Comparison of ENCODE assay signal across 9 mouse cellular contexts in the genomic region with DNA sequence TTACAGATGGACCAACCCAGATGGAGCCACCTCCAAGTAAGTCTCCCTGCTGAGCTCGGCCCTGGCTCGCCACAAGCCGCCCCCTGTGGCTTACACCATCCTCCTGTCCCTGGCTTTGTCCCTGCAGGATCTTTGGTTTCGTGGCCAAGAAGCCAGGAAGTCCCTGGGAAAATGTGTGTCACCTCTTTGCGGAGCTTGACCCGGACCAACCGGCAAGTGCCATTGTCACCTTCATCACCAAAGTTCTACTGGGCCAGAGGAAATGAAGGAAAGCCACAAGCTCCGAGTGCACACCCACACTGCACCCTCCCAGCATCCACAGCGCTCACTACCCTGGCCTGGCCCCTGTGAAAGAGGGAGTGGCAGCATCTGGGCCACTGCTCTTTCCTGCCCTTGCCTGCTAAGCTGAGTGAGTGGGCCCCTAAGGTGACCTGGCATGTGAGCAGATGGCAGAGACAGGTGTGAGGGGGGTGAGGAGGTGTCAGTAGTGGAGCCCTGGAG. TPM values are rescaled to one million over a fixed set of nuclear protein-coding genes. Genes with fewer than 3 reads are reported as not detected.
A peak's percentile ranks its signal among the peaks of the same experiment; 100 is the strongest.
DNase-seq lines count a peak whose midpoint lies in the region; ATAC-seq and TF ChIP-seq lines count a peak whose summit lies in the region.
"Had no signal": no experiment of that assay in that cellular context is flagged by ENCODE, and none has a peak within 500 bp of the region (broad histone marks: within the 10 kb centered on the region; RNA-seq: fewer than 3 reads in every experiment).

No protein-coding gene starts in this region.

- H3K9me3 ChIP-seq in E14TG2a.4 (ENCODE audit: low read length), result no peaks in the 10 kb centered on the region

- no peak overlapping the region for H3K4me3 ChIP-seq in kidney, adult 2 months (ENCODE audit: insufficient read depth, low read depth, low read length)
- H3K4me3 ChIP-seq in E14TG2a.4 (replicated peaks; ENCODE audit: low read length), result peak overlapping the region; percentile 41

- no peaks in the 10 kb centered on the region for H3K4me1 ChIP-seq in kidney, adult 2 months (ENCODE audit: control insufficient read depth, insufficient read depth, low read length)
- peaks cover 42% of the 10 kb centered on the region for H3K4me1 ChIP-seq in E14TG2a.4 (replicated peaks; ENCODE audit: low read depth, low read length)

- TF ChIP-seq POLR2A in kidney, adult 2 months (IDR thresholded peaks at IDR 0.05; ENCODE audit: low read depth, low read length), result no peak

- 57% methylated on average over 9 of the region's 9 CpGs for WGBS in kidney, adult 2 months

- peak; percentile 52 for DNase-seq in cerebellum, adult 11-12 months
- peak; percentile 16 for DNase-seq in kidney, postnatal 10 days
- DNase-seq in kidney, adult 2 months, result no peak
- DNase-seq in urinary bladder, postnatal 4 days (ENCODE audit: low spot score in 2 of 2), result no peak
- no peak for DNase-seq in right cerebral cortex, postnatal 36 days (ENCODE audit: low spot score in 2 of 2)
- DNase-seq: right cerebral cortex, postnatal 14 days had no signal

- TF ChIP-seq CTCF in kidney, adult 2 months (conservative IDR thresholded peaks at IDR 0.05; ENCODE audit: insufficient read depth, insufficient read length, low read depth, low read length), result no peak
- no peak for TF ChIP-seq CTCF in E14TG2a.4 (conservative IDR thresholded peaks at IDR 0.05; ENCODE audit: low read length)

- no peaks in the 10 kb centered on the region for H3K27me3 ChIP-seq in kidney, adult 2 months (replicated peaks; ENCODE audit: control insufficient read depth, insufficient read depth, low read length)
- H3K27me3 ChIP-seq in E14TG2a.4 (ENCODE audit: insufficient read depth, low read length), result peaks cover 8% of the 10 kb centered on the region

- H3K36me3 ChIP-seq in kidney, adult 2 months (ENCODE audit: control insufficient read depth, insufficient read depth, low read length), result peaks cover 9% of the 10 kb centered on the region
- H3K36me3 ChIP-seq in E14TG2a.4 (ENCODE audit: insufficient read depth, low read length), result peaks cover 74% of the 10 kb centered on the region

- ATAC-seq in cerebellum, adult (ENCODE audit: insufficient number of reproducible peaks, low FRiP score, low TSS enrichment), result no peak
- peak; percentile 95 for ATAC-seq in inflammation-experienced regulatory T-cells, adult 6 months

- H3K27ac ChIP-seq in kidney, adult 2 months (ENCODE audit: insufficient read depth, low read depth, low read length), result no peak overlapping the region

RNA-seq across cellular contexts. Expression of a gene that starts 15.6 kb away (rescaled TPM):
- 124 and 143 TPM in 2 replicates for polyA plus RNA-seq in kidney, adult 2 months (2012; rRNA removed)
- 1 to 10 TPM; 3.3 to 4.2 (median 3.8) TPM for polyA plus RNA-seq in inflammation-experienced regulatory T-cells, adult 6 months (2017; shearing (Covaris generic))

RNA-seq across cellular contexts. Expression of a gene that starts 20.3 kb away (rescaled TPM):
- polyA plus RNA-seq in kidney, adult 2 months (2012; rRNA removed), result 29.7 and 30.1 TPM in 2 replicates
- polyA plus RNA-seq in inflammation-experienced regulatory T-cells, adult 6 months (2017; shearing (Covaris generic)), result 10 to 100 TPM; 32.1 to 44.8 (median 33.6) TPM

RNA-seq across cellular contexts. Expression of a gene that starts 28.4 kb away (rescaled TPM):
- polyA plus RNA-seq in kidney, adult 2 months (2012; rRNA removed), result 18.5 and 26.8 TPM in 2 replicates
- polyA plus RNA-seq in inflammation-experienced regulatory T-cells, adult 6 months (2017; shearing (Covaris generic)), result under 1 TPM in 1 of 3 experiments, not detected in 2; 0.33 TPM

RNA-seq across cellular contexts. Expression of a gene that starts 34.5 kb away (rescaled TPM):
- 1.1 and 1.2 TPM in 2 replicates for polyA plus RNA-seq in kidney, adult 2 months (2012; rRNA removed)
- polyA plus RNA-seq in inflammation-experienced regulatory T-cells, adult 6 months (2017; shearing (Covaris generic)), result 1 to 10 TPM in 2 of 3 experiments, under 1 TPM in 1; 0.94 to 4.9 (median 1.3) TPM

RNA-seq across cellular contexts. Expression of a gene that starts 42.2 kb away (rescaled TPM):
- 92.1 and 124 TPM in 2 replicates for polyA plus RNA-seq in kidney, adult 2 months (2012; rRNA removed)
- polyA plus RNA-seq in inflammation-experienced regulatory T-cells, adult 6 months (2017; shearing (Covaris generic)), result 100 to 1,000 TPM in 2 of 3 experiments, 10 to 100 TPM in 1; 90.5 to 131 (median 129) TPM

Comparison
In these comparisons a context has a peak if more than half of its experiments do, and no peak if none do; other contexts are left out.
1. DNase-seq: peak in cerebellum, adult 11-12 months (single experiment) and kidney, postnatal 10 days (single experiment); none in kidney, adult 2 months (single experiment), urinary bladder, postnatal 4 days (0 of 2) and right cerebral cortex, postnatal 36 days (0 of 2).
2. RNA of a gene that starts 15.6 kb away (polyA plus RNA-seq): 124 to 143 TPM in kidney, adult 2 months; 3.3 to 4.2 TPM in inflammation-experienced regulatory T-cells, adult 6 months; every median in the first group is over 10 times any median in the second.
3. RNA of a gene that starts 28.4 kb away (polyA plus RNA-seq): 18.5 to 26.8 TPM in kidney, adult 2 months; 0.33 TPM in inflammation-experienced regulatory T-cells, adult 6 months; every median in the first group is over 10 times any median in the second.